In the genomic region with DNA sequence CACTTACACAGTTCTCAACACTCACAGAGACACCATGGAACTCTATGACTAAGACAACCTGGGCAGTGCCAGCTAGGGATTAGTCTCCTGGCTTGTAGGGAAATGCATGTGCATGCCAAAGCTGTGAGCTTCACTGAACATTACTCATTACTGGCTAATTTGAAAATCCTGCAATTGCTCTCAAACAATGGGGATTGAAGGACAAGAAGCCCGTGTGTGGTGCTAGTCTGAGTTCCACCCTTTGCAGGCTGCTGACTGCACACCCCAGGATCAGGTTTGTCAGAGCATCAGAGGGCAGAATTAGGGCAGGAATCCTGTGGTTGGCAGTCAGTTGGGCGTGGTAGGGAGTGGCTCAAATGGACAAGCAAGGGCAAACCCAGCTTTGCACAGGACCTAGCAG, we compare ENCODE assay signal across 14 mouse cellular contexts. TPM values are rescaled to one million over a fixed set of nuclear protein-coding genes. Genes with fewer than 3 reads are reported as not detected.
DNase-seq lines count a peak whose midpoint lies in the region; TF ChIP-seq lines count a peak whose summit lies in the region.
"Had no signal": no experiment of that assay in that cellular context is flagged by ENCODE, and none has a peak within 500 bp of the region (broad histone marks: within the 10 kb centered on the region; RNA-seq: fewer than 3 reads in every experiment).

No protein-coding gene starts in this region.

- DNase-seq in adrenal gland, adult 2 months, result peak; percentile 43
- DNase-seq in adrenal gland, postnatal 14 days, result no peak
- DNase-seq in heart, adult 11 months, result peak; percentile 71
- DNase-seq in heart, postnatal 10 days, result no peak
- peak; percentile 79 for DNase-seq in adipocyte (ENCODE audit: low spot score)
- DNase-seq in thymus, postnatal 36 days, result no peak
- no peak for DNase-seq in heart, adult 18-20 months
- DNase-seq: kidney, adult 18-20 months; liver, embryonic 13.5 days; thymus, adult 18-20 months had no signal

- no peak overlapping the region for H3ac ChIP-seq in myocyte (ENCODE audit: control insufficient read depth, insufficient read length)

- no peaks in the 10 kb centered on the region for H3K27me3 ChIP-seq in myocyte (ENCODE audit: control insufficient read depth, insufficient read depth, insufficient read length)
- H3K27me3 ChIP-seq: liver, embryonic 13.5 days had no signal

- H3K79me2 ChIP-seq in myocyte (ENCODE audit: control insufficient read depth, insufficient read depth), result no peaks in the 10 kb centered on the region

- no peak for TF ChIP-seq POLR2A in myocyte (IDR thresholded peaks at IDR 0.05; ENCODE audit: insufficient read length, low read depth)

- H3K36me3 ChIP-seq in myocyte (ENCODE audit: control insufficient read depth, insufficient read depth), result no peaks in the 10 kb centered on the region
- H3K36me3 ChIP-seq: liver, embryonic 13.5 days had no signal

- intact Hi-C loops in heart, postnatal 10 days (cut with DNase I), result no loop called here

- H3K4me3 ChIP-seq in myocyte, result no peak overlapping the region
- H3K4me3 ChIP-seq: liver, embryonic 13.5 days had no signal

- peak overlapping the region; percentile 68 for H3K4me2 ChIP-seq in myocyte (ENCODE audit: low read depth)
- H3K4me2 ChIP-seq: liver, embryonic 13.5 days had no signal

TF ChIP-seq in myocyte, 11 proteins besides CTCF, POLR2A, EP300 and RAD21:
- TF ChIP-seq MYOG (IDR thresholded peaks at IDR 0.05; ENCODE audit: control insufficient read depth in 1 of 3, insufficient read depth in 1 of 3, insufficient read length in 2 of 3, low read depth in 2 of 3), result peak in 1 of 3 experiments; percentile 8
- no peak for TF ChIP-seq SRF (IDR thresholded peaks at IDR 0.05; ENCODE audit: control insufficient read depth, insufficient read length, low read depth)

RNA-seq across cellular contexts. Expression of a gene that starts 15.2 kb away (rescaled TPM):
- total RNA-seq in adrenal gland, adult 2 months (2021), result not detected
- polyA plus RNA-seq in adrenal gland, adult 2 months (2012; rRNA removed), result not detected in 2 replicates
- total RNA-seq in adrenal gland, postnatal 14 days (2021), result not detected in 2 replicates
- total RNA-seq in heart, postnatal 10 days (2021), result not detected
- not detected for polyA plus RNA-seq in myocyte (2012; fragmentation: generic; extraction: Trizol)
- total RNA-seq in heart, adult 18-20 months (2021), result not detected
- total RNA-seq: heart, postnatal 25 days; left cerebral cortex, adult 8-10 months had no signal
- polyA plus RNA-seq: liver, embryonic 13.5 days; small intestine, adult 2 months had no signal

RNA-seq across cellular contexts. Expression of a gene that starts 17.5 kb away (rescaled TPM):
- total RNA-seq in adrenal gland, adult 2 months (2021), result under 1 TPM in 1 of 2 experiments, not detected in 1; 0.48 TPM
- polyA plus RNA-seq in adrenal gland, adult 2 months (2012; rRNA removed), result not detected in 2 replicates
- total RNA-seq in adrenal gland, postnatal 14 days (2021), result not detected in 2 replicates
- not detected for total RNA-seq in heart, postnatal 10 days (2021)
- polyA plus RNA-seq in myocyte (2012; fragmentation: generic; extraction: Trizol), result not detected
- total RNA-seq in heart, adult 18-20 months (2021), result not detected
- total RNA-seq: heart, postnatal 25 days; left cerebral cortex, adult 8-10 months had no signal
- polyA plus RNA-seq: liver, embryonic 13.5 days had no signal

RNA-seq across cellular contexts. Expression of a gene that starts 41.5 kb away (rescaled TPM):
- 10 to 100 TPM; 38.9 to 62.9 TPM for total RNA-seq in adrenal gland, adult 2 months (2021)
- polyA plus RNA-seq in adrenal gland, adult 2 months (2012; rRNA removed), result 10.6 and 10.9 TPM in 2 replicates
- 45.9 and 46.9 TPM in 2 replicates for total RNA-seq in adrenal gland, postnatal 14 days (2021)
- 10 to 100 TPM; 36.8 to 39.4 TPM for total RNA-seq in heart, postnatal 10 days (2021)
- 5.3 TPM for polyA plus RNA-seq in myocyte (2012; fragmentation: generic; extraction: Trizol)
- 10 to 100 TPM; 29.1 to 33.9 TPM for total RNA-seq in heart, adult 18-20 months (2021)

Comparison
In these comparisons a context has a peak if more than half of its experiments do, and no peak if none do; other contexts are left out.
1. DNase-seq: peak in adrenal gland, adult 2 months (single experiment), heart, adult 11 months (single experiment) and adipocyte (single experiment); none in adrenal gland, postnatal 14 days (single experiment), heart, postnatal 10 days (0 of 2), thymus, postnatal 36 days (0 of 2) and heart, adult 18-20 months (0 of 2).